ENCODE assay signal across 19 mouse cellular contexts in the genomic region with DNA sequence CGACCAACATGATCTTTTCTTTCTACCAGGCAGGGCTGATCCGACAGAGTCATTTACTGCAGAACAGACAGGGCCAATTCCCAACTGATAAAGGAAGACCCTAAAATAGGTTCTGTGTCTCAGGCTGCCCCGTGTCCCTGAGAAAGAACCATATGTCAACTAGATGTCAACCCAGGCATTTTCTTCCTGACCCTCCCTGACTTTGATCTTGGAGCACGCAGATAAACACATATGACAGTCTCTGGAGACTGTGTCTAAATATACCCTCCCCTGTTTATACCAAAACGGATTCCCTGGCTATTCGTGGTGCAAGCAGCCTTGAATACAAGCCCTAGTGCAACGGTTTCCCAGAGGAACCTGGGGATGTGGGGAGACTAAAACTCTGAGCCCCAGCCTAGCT.
A peak's percentile ranks its signal among the peaks of the same experiment; 100 is the strongest.
DNase-seq lines count a peak whose midpoint lies in the region; ATAC-seq and TF ChIP-seq lines count a peak whose summit lies in the region.
"Had no signal": no experiment of that assay in that cellular context is flagged by ENCODE, and none has a peak within 500 bp of the region (broad histone marks: within the 10 kb centered on the region; RNA-seq: fewer than 3 reads in every experiment).

No protein-coding gene starts in this region.

- DNase-seq in heart, postnatal 4 days = no peak
- no peak for DNase-seq in lung, postnatal 0 days (ENCODE audit: low spot score)
- DNase-seq in lung, adult 18-20 months = no peak
- DNase-seq in lung, postnatal 25 days (ENCODE audit: low spot score) = peak; percentile 43
- DNase-seq in right cerebral cortex, postnatal 10 days (ENCODE audit: low spot score in 2 of 2) = no peak
- no peak for DNase-seq in midbrain, embryonic 14.5 days
- DNase-seq: cerebellum, adult 11 months; cerebellum, postnatal 14 days; kidney, adult 2 months; kidney, postnatal 25 days; layer of hippocampus, adult 9-11 months; right cerebral cortex, adult 18-20 months; spleen, adult 18-20 months; thymus, postnatal 14 days had no signal

- peak overlapping the region; percentile 73 for H3K27ac ChIP-seq in heart, embryonic 12.5 days (ENCODE audit: poor library complexity, severe bottlenecking)
- 0 out of 2 replicates have a peak overlapping the region, but pooled peaks have one; percentile 26 for H3K27ac ChIP-seq in lung, postnatal 0 days (ENCODE audit: low read length)
- no peak overlapping the region for H3K27ac ChIP-seq in midbrain, embryonic 14.5 days (replicated peaks; ENCODE audit: low read depth, low read length)
- H3K27ac ChIP-seq: forebrain, embryonic 13.5 days; hindbrain, embryonic 13.5 days; limb, embryonic 13.5 days; liver, embryonic 14.5 days had no signal

- no peak for TF ChIP-seq CTCF in lung, postnatal 0 days (IDR thresholded peaks at IDR 0.05)

- no peak overlapping the region for H3K4me3 ChIP-seq in heart, embryonic 12.5 days
- H3K4me3 ChIP-seq in lung, postnatal 0 days (ENCODE audit: low read depth, low read length) = no peak overlapping the region
- no peak overlapping the region for H3K4me3 ChIP-seq in midbrain, embryonic 14.5 days (replicated peaks; ENCODE audit: low read depth, low read length)
- H3K4me3 ChIP-seq: forebrain, embryonic 13.5 days; hindbrain, embryonic 13.5 days; limb, embryonic 13.5 days had no signal

- H3K36me3 ChIP-seq in heart, embryonic 12.5 days = no peaks in the 10 kb centered on the region
- H3K36me3 ChIP-seq in lung, postnatal 0 days (ENCODE audit: insufficient read depth, low read length) = no peaks in the 10 kb centered on the region
- no peaks in the 10 kb centered on the region for H3K36me3 ChIP-seq in midbrain, embryonic 14.5 days (ENCODE audit: control insufficient read depth, insufficient read depth, low read length)
- H3K36me3 ChIP-seq: hindbrain, embryonic 13.5 days; limb, embryonic 13.5 days had no signal

- 22% methylated on average over 7 of the region's 7 CpGs for WGBS in heart, embryonic 12.5 days
- WGBS in lung, postnatal 0 days = 48% methylated on average over 7 of the region's 7 CpGs
- 78% methylated on average over 7 of the region's 7 CpGs for WGBS in midbrain, embryonic 14.5 days

- H3K4me2 ChIP-seq in heart, embryonic 12.5 days = peak overlapping the region; percentile 35
- no peak overlapping the region for H3K4me2 ChIP-seq in lung, postnatal 0 days (replicated peaks; ENCODE audit: low read depth, low read length)
- H3K4me2 ChIP-seq in midbrain, embryonic 14.5 days (ENCODE audit: low read length) = no peak overlapping the region
- H3K4me2 ChIP-seq: forebrain, embryonic 13.5 days; hindbrain, embryonic 13.5 days; limb, embryonic 13.5 days had no signal

- no peak overlapping the region for H3K9ac ChIP-seq in heart, embryonic 12.5 days
- H3K9ac ChIP-seq in lung, postnatal 0 days (replicated peaks; ENCODE audit: low read depth) = no peak overlapping the region
- no peak overlapping the region for H3K9ac ChIP-seq in midbrain, embryonic 14.5 days (replicated peaks; ENCODE audit: low read length)
- H3K9ac ChIP-seq: forebrain, embryonic 13.5 days; hindbrain, embryonic 13.5 days; limb, embryonic 13.5 days; liver, embryonic 14.5 days had no signal

- no peaks in the 10 kb centered on the region for H3K27me3 ChIP-seq in heart, embryonic 12.5 days (replicated peaks)
- no peaks in the 10 kb centered on the region for H3K27me3 ChIP-seq in lung, postnatal 0 days (replicated peaks; ENCODE audit: insufficient read depth, low read length)
- H3K27me3 ChIP-seq in midbrain, embryonic 14.5 days (ENCODE audit: control insufficient read depth, insufficient read depth, low read length) = no peaks in the 10 kb centered on the region
- H3K27me3 ChIP-seq: forebrain, embryonic 13.5 days; hindbrain, embryonic 13.5 days; limb, embryonic 13.5 days had no signal

- TF ChIP-seq EP300 in lung, postnatal 0 days (IDR thresholded peaks at IDR 0.05) = peak; percentile 84

- peaks cover 72% of the 10 kb centered on the region for H3K4me1 ChIP-seq in heart, embryonic 12.5 days (replicated peaks)
- H3K4me1 ChIP-seq in lung, postnatal 0 days (ENCODE audit: insufficient read depth, low read depth, low read length) = peaks cover 10% of the 10 kb centered on the region; the same call in 1 of the 2 replicates
- no peaks in the 10 kb centered on the region for H3K4me1 ChIP-seq in midbrain, embryonic 14.5 days (ENCODE audit: control insufficient read depth, insufficient read depth, low read length)

- ATAC-seq in heart, embryonic 12.5 days (ENCODE audit: insufficient number of reproducible peaks, low FRiP score) = no peak
- ATAC-seq in lung, postnatal 0 days = peak; percentile 36; the same call in 1 of the 2 replicates
- no peak for ATAC-seq in midbrain, embryonic 14.5 days (ENCODE audit: low FRiP score, low TSS enrichment)
- ATAC-seq: forebrain, embryonic 13.5 days had no signal

- no peaks in the 10 kb centered on the region for H3K9me3 ChIP-seq in heart, embryonic 12.5 days (replicated peaks)
- H3K9me3 ChIP-seq in lung, postnatal 0 days (ENCODE audit: low read length) = no peaks in the 10 kb centered on the region
- no peaks in the 10 kb centered on the region for H3K9me3 ChIP-seq in midbrain, embryonic 14.5 days (ENCODE audit: control insufficient read depth, low read length)
- H3K9me3 ChIP-seq: forebrain, embryonic 13.5 days; hindbrain, embryonic 13.5 days; limb, embryonic 13.5 days had no signal
